Mouse (Mus musculus): ENCODE measurements around the gene Gm20820. TPM values are rescaled to one million over a fixed set of nuclear protein-coding genes. Genes with fewer than 3 reads are reported as not detected.

The Gm20820 gene
- not detected in 2 replicates for polyA plus RNA-seq (2015; fragmentation: Nextera tagmentation; extraction: Ambion mirVana)

DNA sequence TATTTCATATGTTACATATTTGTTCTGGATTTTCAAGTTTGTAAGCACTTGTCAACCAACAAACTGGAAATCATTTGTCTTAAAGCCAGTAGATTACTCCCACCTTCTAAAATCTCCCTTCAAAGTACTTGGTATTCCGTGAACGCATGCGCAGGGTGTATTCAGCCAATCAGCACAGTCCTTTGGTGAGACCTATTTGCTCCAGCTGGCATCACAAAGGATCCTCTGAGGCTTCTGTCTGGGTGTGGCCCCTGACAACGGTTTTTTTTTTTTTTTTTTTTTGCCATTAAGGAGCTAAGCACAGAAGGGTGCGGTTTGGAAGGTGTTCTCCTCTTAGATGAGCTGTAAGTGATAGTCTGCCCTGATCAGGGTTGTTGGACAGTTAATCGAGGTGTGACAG lies at the start of gene Gm20820:
TSS of gene Gm20820 (plus strand) at position 301 of the 400 bp plus-strand sequence.

Measured in urinary bladder, postnatal 0 days (tissue).